Mouse (Mus musculus) left cerebral cortex, postnatal 14 days (tissue): ENCODE data around the gene Foxn4. TPM values are rescaled to one million over a fixed set of nuclear protein-coding genes. Genes with fewer than 3 reads are reported as not detected.

Experiments used
- DNase-seq, 2 experiments: peaks; one replicate each; pipeline ENCODE4 v3.0.0; 2021 to 2022; ENCODE audit warnings: low spot score in 2 of 2, mixed read lengths in 1 of 2
- intact Hi-C: fragments of 180-260 bp; cut with DNase I; formaldehyde crosslinking; loops from one replicate; pipeline ENCODE4 v1.15.1; 2025
- total RNA-seq, 2 experiments: library from RNA; stranded (reverse); gene quantifications; 2 replicates each; pipeline ENCODE4 v1.2.3; 2021

Foxn4 gene
- total RNA-seq, 2 experiments from 2014 or later, result not detected

GRCm38 (mm10) chr5:114284604-114285397 lies 11.2 kb upstream of the Foxn4 start:
- DNase-seq, result peak in 1 of 2 experiments; percentile 41
- intact Hi-C loops, result no loop called here

- DNase-seq, result no peak
- intact Hi-C loops, result no loop called here
Measured at GRCm38 (mm10) chr5:114282346-114282745, 8.7 kb upstream of the Foxn4 start.

GRCm38 (mm10) chr5:114279382-114280143 lies 6.0 kb upstream of the Foxn4 start:
- intact Hi-C loops, result no loop called here
- DNase-seq, result no peak

- intact Hi-C loops, result no loop called here
Measured at GRCm38 (mm10) chr5:114275991-114276390, 2.4 kb upstream of the Foxn4 start.

GRCm38 (mm10) chr5:114275339-114275738 lies 1.7 kb upstream of the Foxn4 start:
- no peak for DNase-seq
- intact Hi-C loops, result no loop called here

More at GRCm38 (mm10) chr5:114275991-114276390, 2.4 kb upstream of the Foxn4 start:
- no peak for DNase-seq

GRCm38 (mm10) chr5:114269984-114270383 lies 3.6 kb downstream of the Foxn4 start:
- no peak for DNase-seq
- intact Hi-C loops, result no loop called here

- intact Hi-C loops, result no loop called here
- DNase-seq, result no peak
Measured at GRCm38 (mm10) chr5:114269499-114269898, 4.1 kb downstream of the Foxn4 start.

GRCm38 (mm10) chr5:114268646-114269045 lies 5.0 kb downstream of the Foxn4 start:
- intact Hi-C loops, result no loop called here
- peak in 1 of 2 experiments; percentile 56 for DNase-seq

GRCm38 (mm10) chr5:114264791-114265190 lies 8.8 kb downstream of the Foxn4 start:
- no peak for DNase-seq
- intact Hi-C loops, result no loop called here

GRCm38 (mm10) chr5:114264030-114264459 lies 9.6 kb downstream of the Foxn4 start:
- intact Hi-C loops, result no loop called here
- DNase-seq, result no peak

- intact Hi-C loops, result no loop called here
- no peak for DNase-seq
Measured at GRCm38 (mm10) chr5:114261494-114261893, 12.1 kb downstream of the Foxn4 start.

- no peak for DNase-seq
- intact Hi-C loops, result no loop called here
Measured at GRCm38 (mm10) chr5:114259495-114259894, 14.1 kb downstream of the Foxn4 start.

- intact Hi-C loops, result loop anchor here (1.0 kb wide), 1 partner anchor 61 kb away; no protein-coding TSS in a partner anchor
- peak; percentile 70 to 76 for DNase-seq
Measured at GRCm38 (mm10) chr5:114248174-114248589, 25.4 kb downstream of the Foxn4 start.

GRCm38 (mm10) chr5:114246465-114246864 lies 27.1 kb downstream of the Foxn4 start:
- DNase-seq, result no peak
- intact Hi-C loops, result no loop called here

- no peak for DNase-seq
- intact Hi-C loops, result no loop called here
Measured at GRCm38 (mm10) chr5:114239737-114240136, 33.9 kb downstream of the Foxn4 start.

- intact Hi-C loops, result no loop called here
- no peak for DNase-seq
Measured at GRCm38 (mm10) chr5:114238924-114239323, 34.7 kb downstream of the Foxn4 start.

- intact Hi-C loops, result no loop called here
- DNase-seq, result no peak
Measured at GRCm38 (mm10) chr5:114228901-114229300, 44.7 kb downstream of the Foxn4 start.

GRCm38 (mm10) chr5:114226051-114226450 lies 47.6 kb downstream of the Foxn4 start:
- no peak for DNase-seq
- intact Hi-C loops, result no loop called here

- intact Hi-C loops, result no loop called here
- no peak for DNase-seq
Measured at GRCm38 (mm10) chr5:114218771-114219170, 54.8 kb downstream of the Foxn4 start.

GRCm38 (mm10) chr5:114213183-114213582 lies 60.4 kb downstream of the Foxn4 start:
- intact Hi-C loops, result no loop called here
- DNase-seq, result no peak
